Mouse (Mus musculus) G1E (cell line): ENCODE data around the gene Morc2a. TPM values are rescaled to one million over a fixed set of nuclear protein-coding genes. Genes with fewer than 3 reads are reported as not detected.

ENCODE experiments used
- ATAC-seq: 2 replicates; pipeline ENCODE4 v1.8.0; 2016; ENCODE audit warnings: mild to moderate bottlenecking; ENCODE audit not compliant: insufficient number of reproducible peaks, poor library complexity, low FRiP score, severe bottlenecking; ENCODE audit errors: extremely low read depth
- DNase-seq: peaks from one replicate; pipeline ENCODE4 v3.0.0; 2012; ENCODE audit warnings: low spot score
- H3K27me3 ChIP-seq: 2 replicates; pipeline ENCODE4 v1.6.1; 2012; ENCODE audit warnings: mild to moderate bottlenecking, low read length, inconsistent platforms; ENCODE audit not compliant: insufficient read depth
- H3K36me3 ChIP-seq: replicated peaks from 2 replicates; pipeline ENCODE3; 2012; ENCODE audit warnings: mild to moderate bottlenecking, inconsistent platforms
- H3K4me1 ChIP-seq: 2 replicates; pipeline ENCODE4 v1.6.1; 2012; ENCODE audit warnings: low read depth, low read length, inconsistent platforms, mixed read lengths; ENCODE audit not compliant: insufficient read depth
- H3K4me3 ChIP-seq: 2 replicates; pipeline ENCODE4 v1.5.1; 2012; ENCODE audit warnings: low read depth, mild to moderate bottlenecking, inconsistent platforms, low read length, moderate library complexity, mixed read lengths
- H3K9me3 ChIP-seq: replicated peaks from 2 replicates; pipeline ENCODE4 v1.6.1; 2012; ENCODE audit warnings: inconsistent platforms
- CTCF ChIP-seq: IDR thresholded peaks from 2 replicates; pipeline ENCODE4 v1.5.1; 2012; ENCODE audit warnings: low read depth, low read length, inconsistent platforms, mixed read lengths
- GATA1 ChIP-seq: IDR thresholded peaks from 2 replicates; pipeline ENCODE4 v1.6.1; 2012; ENCODE audit warnings: borderline replicate concordance, low read length, inconsistent platforms, mixed read lengths
- GATA2 ChIP-seq: IDR thresholded peaks from 2 replicates; pipeline ENCODE4 v1.6.1; 2012; ENCODE audit warnings: low read depth, low read length, inconsistent platforms, borderline replicate concordance
- POLR2AphosphoS5 ChIP-seq: IDR thresholded peaks from 2 replicates; pipeline ENCODE4 v1.6.1; 2012; ENCODE audit warnings: low read depth, low read length, inconsistent platforms; ENCODE audit not compliant: insufficient replicate concordance
- TAL1 ChIP-seq: conservative IDR thresholded peaks from 2 replicates; pipeline ENCODE4 v1.6.1; 2012; ENCODE audit warnings: low read depth, low read length, inconsistent platforms, mixed read lengths
- polyA plus RNA-seq: library from polyadenylated mRNA; stranded (reverse); fragments of >175 nt; gene quantifications from 2 replicates; pipeline ENCODE4 v1.2.3, GENCODE M21; 2012
- total RNA-seq, 2 experiments: library from RNA; stranded (forward) in 1 of 2; stranded (reverse) in 1 of 2; fragments of 200-1000 nt in 1 of 2; fragments of >200 nt in 1 of 2; fragmentation: Nextera tagmentation in 1 of 2; gene quantifications; 2 replicates each; pipeline ENCODE4 v1.2.3; 2014 to 2017

The Morc2a gene
- total and polyA plus RNA-seq, 3 experiments, result 3.1 to 18.5 (median 13.8) TPM

DNA sequence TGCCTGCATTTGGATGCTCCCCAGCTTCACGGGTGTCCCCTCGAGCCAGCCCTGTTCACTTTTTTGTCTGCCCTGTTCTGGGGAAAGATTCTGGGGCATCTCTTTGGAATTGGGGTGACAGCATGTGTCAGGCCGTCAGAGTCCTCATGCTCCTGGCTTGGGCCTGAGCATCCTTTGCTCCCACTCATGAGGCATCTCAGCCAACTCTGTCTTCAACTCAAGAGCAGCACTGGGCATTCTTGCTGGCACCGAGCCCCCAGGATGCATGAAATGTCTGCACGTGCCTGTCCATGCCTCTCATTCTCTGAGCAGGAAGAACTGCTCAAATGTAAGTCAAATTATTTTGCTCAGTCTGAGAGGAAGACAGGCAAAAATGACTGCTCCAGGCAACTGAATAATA, 75.7 kb downstream of the Morc2a start:
- Histone ChIP-seq H3K27me3 (peaks cover 3% of the 10 kb centered on the region; the same call in 1 of the 2 replicates), H3K36me3 (no peaks in the 10 kb centered on the region), H3K4me1 (no peaks in the 10 kb centered on the region), H3K4me3 (no peak overlapping the region), H3K9me3 (no peaks in the 10 kb centered on the region)
- DNase-seq (no peak), ATAC-seq (no peak)
- TF ChIP-seq CTCF (no peak), GATA1 (no peak), TAL1 (no peak), GATA2 (no peak), POLR2AphosphoS5 (no peak)

- Histone ChIP-seq H3K4me1 (no peaks in the 10 kb centered on the region), H3K27me3 (peaks cover 3% of the 10 kb centered on the region; the same call in 1 of the 2 replicates), H3K4me3 (no peak overlapping the region), H3K9me3 (no peaks in the 10 kb centered on the region), H3K36me3 (no peaks in the 10 kb centered on the region)
- ATAC-seq (no peak), DNase-seq (no peak)
- TF ChIP-seq CTCF (no peak), GATA1 (no peak), POLR2AphosphoS5 (no peak), GATA2 (no peak), TAL1 (no peak)
These were observed 76.5 kb downstream of the Morc2a start for GRCm38 (mm10) chr11:3725331-3726054.

GRCm38 (mm10) chr11:3727438-3728105, 78.6 kb downstream of the Morc2a start:
- no peak for TF ChIP-seq GATA1
- no peak for TF ChIP-seq POLR2AphosphoS5
- no peak for TF ChIP-seq TAL1
- no peak for TF ChIP-seq GATA2
- TF ChIP-seq CTCF, result no peak
- Histone ChIP-seq H3K27me3 (no peaks in the 10 kb centered on the region), H3K9me3 (no peaks in the 10 kb centered on the region), H3K4me1 (no peaks in the 10 kb centered on the region), H3K36me3 (no peaks in the 10 kb centered on the region), H3K4me3 (no peak overlapping the region)
- no peak for ATAC-seq
- no peak for DNase-seq

- Histone ChIP-seq H3K36me3 (no peaks in the 10 kb centered on the region), H3K9me3 (no peaks in the 10 kb centered on the region), H3K4me1 (no peaks in the 10 kb centered on the region), H3K27me3 (no peaks in the 10 kb centered on the region), H3K4me3 (no peak overlapping the region)
- DNase-seq, result no peak
- no peak for TF ChIP-seq GATA2
- TF ChIP-seq CTCF, result no peak
- no peak for TF ChIP-seq GATA1
- ATAC-seq, result no peak
These were observed 82.5 kb downstream of the Morc2a start for GRCm38 (mm10) chr11:3731469-3731868.

DNA sequence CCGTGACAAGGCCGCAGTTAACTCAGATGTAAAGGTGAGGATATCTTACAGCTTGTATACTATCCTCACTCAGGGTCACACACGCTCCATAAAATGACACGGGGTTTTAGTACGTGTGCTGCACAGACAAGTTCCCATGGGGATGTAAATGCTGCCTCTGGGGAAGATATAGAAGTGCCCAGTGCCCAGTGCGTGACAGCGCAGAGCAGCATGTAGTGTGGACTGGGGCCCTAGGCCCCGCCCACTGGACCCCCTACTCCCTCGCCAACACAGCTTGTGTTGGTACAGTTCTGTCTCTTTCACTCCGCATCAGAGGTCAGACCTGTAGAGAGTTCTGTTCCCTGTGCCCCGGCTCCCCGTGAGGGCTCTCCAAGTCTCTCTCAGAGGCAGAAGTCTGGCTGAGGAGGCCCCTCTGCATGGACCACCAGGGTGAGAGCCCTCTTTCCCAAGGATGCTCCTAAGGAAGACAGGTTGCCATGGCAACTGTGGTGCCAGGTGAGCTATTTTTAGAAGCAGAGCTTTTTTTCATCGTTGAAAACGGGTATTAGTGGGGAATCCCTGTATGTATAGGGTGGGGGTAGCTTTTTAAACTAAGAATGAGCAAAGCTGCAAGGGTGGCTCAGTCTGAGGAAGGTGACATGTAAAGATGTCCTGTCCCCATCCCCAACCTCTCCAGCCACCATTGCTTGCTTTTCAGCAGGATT, 85.1 kb downstream of the Morc2a start:
- Histone ChIP-seq H3K27me3 (0 out of 2 replicates have a peak, but pooled peaks cover 2% of the 10 kb centered on the region), H3K4me3 (no peak overlapping the region), H3K9me3 (no peaks in the 10 kb centered on the region), H3K4me1 (no peaks in the 10 kb centered on the region), H3K36me3 (no peaks in the 10 kb centered on the region)
- DNase-seq (no peak), ATAC-seq (no peak)
- no peak for TF ChIP-seq GATA2
- TF ChIP-seq GATA1, result no peak
- TF ChIP-seq TAL1, result no peak
- TF ChIP-seq CTCF, result no peak
- no peak for TF ChIP-seq POLR2AphosphoS5

DNA sequence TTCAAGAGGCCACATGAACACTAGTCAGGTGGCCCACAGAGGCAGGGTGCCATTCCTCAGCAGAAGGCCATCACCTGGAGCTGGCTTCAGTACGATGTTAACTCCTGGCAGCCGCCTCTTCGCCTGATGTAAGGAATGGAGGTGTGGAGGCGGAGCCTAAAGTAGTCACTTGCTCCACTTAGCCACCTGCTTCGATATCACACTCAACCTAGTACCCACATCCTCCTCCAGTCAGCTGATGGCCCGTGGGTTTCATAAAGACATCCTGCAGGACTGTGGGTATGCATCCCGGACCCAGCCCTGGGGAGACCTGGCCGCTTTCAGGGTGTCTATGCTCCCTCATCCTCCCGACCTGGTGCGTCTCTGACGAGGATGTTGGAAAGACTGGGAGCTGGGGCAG, 86.7 kb downstream of the Morc2a start:
- H3K4me1 ChIP-seq, result no peaks in the 10 kb centered on the region
- H3K9me3 ChIP-seq, result no peaks in the 10 kb centered on the region
- TF ChIP-seq CTCF (no peak), GATA1 (no peak), TAL1 (no peak), POLR2AphosphoS5 (no peak), GATA2 (no peak)
- DNase-seq, result no peak
- no peak overlapping the region for H3K4me3 ChIP-seq
- ATAC-seq, result no peak
- 0 out of 2 replicates have a peak, but pooled peaks cover 2% of the 10 kb centered on the region for H3K27me3 ChIP-seq
- H3K36me3 ChIP-seq, result no peaks in the 10 kb centered on the region
